Mouse (Mus musculus): Measurements from ENCODE around the gene Pck1. TPM values are rescaled to one million over a fixed set of nuclear protein-coding genes. Genes with fewer than 3 reads are reported as not detected.

Pck1 gene
- total and polyA plus RNA-seq, 2 experiments from 2014 or later, result 0.29 to 1.7 TPM

DNA sequence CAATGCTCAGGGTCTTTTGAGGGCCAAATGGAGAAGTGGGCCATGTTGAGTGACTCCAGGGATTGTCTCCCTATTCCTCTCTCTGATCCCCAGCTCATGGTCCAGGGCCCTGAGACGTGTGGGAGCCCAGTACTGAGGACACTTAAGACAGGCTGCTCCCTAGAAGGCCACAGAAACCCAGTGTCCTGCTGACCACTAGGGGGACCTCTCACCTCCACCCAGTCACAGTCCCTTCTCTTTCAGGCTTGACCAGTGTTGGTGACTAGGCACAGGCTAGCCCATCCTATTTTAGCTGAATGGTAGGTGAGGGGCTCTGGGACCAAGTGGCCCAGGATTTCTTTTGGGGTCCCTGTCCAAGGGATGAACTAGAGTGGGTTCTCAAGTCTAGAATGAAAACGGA lies 17.9 kb downstream of the Pck1 start:
- Histone ChIP-seq H3K27me3 (ENCODE audit: control insufficient read depth, insufficient read depth, low read length) (no peaks in the 10 kb centered on the region; the same call in 1 of the 2 replicates), H3K36me3 (replicated peaks; ENCODE audit: control insufficient read depth, insufficient read depth, low read length) (no peaks in the 10 kb centered on the region), H3K4me1 (ENCODE audit: control insufficient read depth, insufficient read depth) (peaks cover 24% of the 10 kb centered on the region), H3K4me3 (ENCODE audit: low read depth, low read length) (no peak overlapping the region), H3K9me3 (replicated peaks; ENCODE audit: control insufficient read depth, low read length) (0 out of 2 replicates have a peak, but pooled peaks cover under 1% of the 10 kb centered on the region), H3K9ac (replicated peaks; ENCODE audit: low read depth, low read length) (no peak overlapping the region), H3K27ac (ENCODE audit: low read depth) (no peak overlapping the region), H3K4me2 (ENCODE audit: low read depth, low read length) (no peak overlapping the region)
- ATAC-seq (ENCODE audit: insufficient read depth, low read depth) (no peak), DNase-seq (ENCODE audit: low spot score) (no peak)
- 70% methylated on average over 2 of the region's 2 CpGs for WGBS
- peak; percentile 41 for TF ChIP-seq CTCF (IDR thresholded peaks at IDR 0.05; ENCODE audit: low read depth)
- no peak for TF ChIP-seq EP300 (IDR thresholded peaks at IDR 0.05; ENCODE audit: low read depth)

DNA sequence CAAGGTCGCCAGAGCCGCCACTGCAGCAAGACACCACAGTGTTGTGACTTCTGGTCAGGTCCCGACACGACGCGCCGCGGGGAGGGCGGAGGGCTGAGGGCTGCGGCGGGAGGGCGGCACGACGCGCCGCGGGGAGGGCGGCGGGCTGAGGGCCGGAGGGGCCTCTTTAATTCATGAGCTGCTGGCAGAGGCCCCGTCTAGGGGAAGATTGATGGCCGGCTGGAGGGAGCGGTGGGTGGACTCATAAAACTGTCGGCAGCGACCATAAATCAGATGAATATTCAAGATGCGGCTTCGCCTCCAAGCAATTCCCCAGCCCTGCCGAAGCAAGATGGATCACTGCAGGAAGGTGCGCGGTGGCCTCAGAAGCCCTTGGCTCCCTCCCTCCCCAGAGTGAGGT lies 18.6 kb downstream of the Pck1 start:
- ATAC-seq (ENCODE audit: insufficient read depth, low read depth), result peak; percentile 18; the same call in 1 of the 2 replicates

DNA sequence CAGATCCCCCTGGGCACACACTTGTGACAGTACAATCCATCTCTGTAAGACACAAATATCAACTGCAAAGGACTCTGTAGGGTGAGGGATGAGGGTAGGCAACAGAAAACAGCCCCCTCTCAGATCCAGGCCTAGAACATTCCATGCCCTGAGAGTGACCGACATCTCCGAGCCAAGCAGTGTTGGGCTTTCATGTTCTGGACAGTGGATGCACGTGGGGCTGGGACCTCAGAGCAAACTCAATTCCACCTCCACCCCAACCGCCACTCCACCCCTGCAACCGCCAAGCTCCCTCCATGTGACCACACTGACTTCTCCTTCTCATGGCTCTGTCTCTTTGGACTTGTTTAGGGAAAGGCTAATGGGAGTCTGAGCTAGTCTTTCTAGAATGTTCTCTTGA lies 19.1 kb downstream of the Pck1 start:
- no peaks in the 10 kb centered on the region; the same call in 1 of the 2 replicates for H3K27me3 ChIP-seq (ENCODE audit: control insufficient read depth, insufficient read depth, low read length)
- TF ChIP-seq CTCF (IDR thresholded peaks at IDR 0.05; ENCODE audit: low read depth) (no peak), EP300 (IDR thresholded peaks at IDR 0.05; ENCODE audit: low read depth) (no peak)
- DNase-seq (ENCODE audit: low spot score), result no peak
- 86% methylated on average over 5 of the region's 5 CpGs for WGBS
- H3K4me2 ChIP-seq (ENCODE audit: low read depth, low read length), result peak overlapping the region; percentile 50; the same call in 1 of the 2 replicates
- H3K27ac ChIP-seq (ENCODE audit: low read depth), result peak overlapping the region; percentile 28; the same call in 1 of the 2 replicates
- no peak overlapping the region for H3K4me3 ChIP-seq (ENCODE audit: low read depth, low read length)
- ATAC-seq (ENCODE audit: insufficient read depth, low read depth), result no peak
- H3K9me3 ChIP-seq (replicated peaks; ENCODE audit: control insufficient read depth, low read length), result 0 out of 2 replicates have a peak, but pooled peaks cover 3% of the 10 kb centered on the region
- no peaks in the 10 kb centered on the region for H3K36me3 ChIP-seq (replicated peaks; ENCODE audit: control insufficient read depth, insufficient read depth, low read length)
- peak overlapping the region; percentile 32; the same call in 1 of the 2 replicates for H3K9ac ChIP-seq (replicated peaks; ENCODE audit: low read depth, low read length)
- peaks cover 24% of the 10 kb centered on the region for H3K4me1 ChIP-seq (ENCODE audit: control insufficient read depth, insufficient read depth)

More for the DNA sequence above, 18.6 kb downstream of the Pck1 start:
- 0 out of 2 replicates have a peak, but pooled peaks cover 3% of the 10 kb centered on the region for H3K9me3 ChIP-seq (replicated peaks; ENCODE audit: control insufficient read depth, low read length)
- 5% methylated on average over 27 of the region's 30 CpGs for WGBS
- no peak for DNase-seq (ENCODE audit: low spot score)
- peak overlapping the region; percentile 32; the same call in 1 of the 2 replicates for H3K9ac ChIP-seq (replicated peaks; ENCODE audit: low read depth, low read length)
- H3K4me2 ChIP-seq (ENCODE audit: low read depth, low read length), result peak overlapping the region; percentile 50
- H3K27me3 ChIP-seq (ENCODE audit: control insufficient read depth, insufficient read depth, low read length), result no peaks in the 10 kb centered on the region; the same call in 1 of the 2 replicates
- H3K27ac ChIP-seq (ENCODE audit: low read depth), result peak overlapping the region; percentile 28; the same call in 1 of the 2 replicates
- H3K36me3 ChIP-seq (replicated peaks; ENCODE audit: control insufficient read depth, insufficient read depth, low read length), result no peaks in the 10 kb centered on the region
- H3K4me1 ChIP-seq (ENCODE audit: control insufficient read depth, insufficient read depth), result peaks cover 24% of the 10 kb centered on the region
- H3K4me3 ChIP-seq (ENCODE audit: low read depth, low read length), result peak overlapping the region; percentile 20
- TF ChIP-seq CTCF (IDR thresholded peaks at IDR 0.05; ENCODE audit: low read depth) (no peak), EP300 (IDR thresholded peaks at IDR 0.05; ENCODE audit: low read depth) (no peak)

DNA sequence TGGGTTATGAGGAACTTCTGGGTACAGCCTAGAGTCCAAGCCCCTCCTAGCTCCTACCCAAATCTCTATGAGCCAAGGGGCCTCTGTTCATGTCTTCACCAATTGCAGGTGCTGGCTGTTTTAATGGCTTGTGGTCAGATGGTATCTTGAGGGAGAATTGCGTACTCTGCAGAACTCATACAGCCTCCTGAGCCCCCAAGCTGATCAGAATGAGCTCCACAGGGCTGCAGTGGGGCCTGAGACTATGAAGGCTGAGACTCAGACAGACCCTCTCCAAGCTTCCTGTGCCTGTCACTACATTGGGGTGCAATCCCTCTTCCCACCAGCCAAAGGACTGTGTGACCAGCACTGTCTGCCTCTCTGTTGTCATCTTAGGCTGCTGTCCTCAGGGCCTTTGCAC lies 19.5 kb downstream of the Pck1 start:
- no peak overlapping the region for H3K9ac ChIP-seq (replicated peaks; ENCODE audit: low read depth, low read length)
- no peaks in the 10 kb centered on the region; the same call in 1 of the 2 replicates for H3K27me3 ChIP-seq (ENCODE audit: control insufficient read depth, insufficient read depth, low read length)
- H3K27ac ChIP-seq (ENCODE audit: low read depth), result no peak overlapping the region
- H3K4me2 ChIP-seq (ENCODE audit: low read depth, low read length), result no peak overlapping the region
- no peaks in the 10 kb centered on the region for H3K36me3 ChIP-seq (replicated peaks; ENCODE audit: control insufficient read depth, insufficient read depth, low read length)
- DNase-seq (ENCODE audit: low spot score) (no peak), ATAC-seq (ENCODE audit: insufficient read depth, low read depth) (no peak)
- WGBS, result 88% methylated on average over 1 of the region's 1 CpGs
- no peak overlapping the region for H3K4me3 ChIP-seq (ENCODE audit: low read depth, low read length)
- H3K9me3 ChIP-seq (replicated peaks; ENCODE audit: control insufficient read depth, low read length), result 0 out of 2 replicates have a peak, but pooled peaks cover 3% of the 10 kb centered on the region
- peaks cover 24% of the 10 kb centered on the region for H3K4me1 ChIP-seq (ENCODE audit: control insufficient read depth, insufficient read depth)
- TF ChIP-seq EP300 (IDR thresholded peaks at IDR 0.05; ENCODE audit: low read depth), result no peak
- no peak for TF ChIP-seq CTCF (IDR thresholded peaks at IDR 0.05; ENCODE audit: low read depth)

DNA sequence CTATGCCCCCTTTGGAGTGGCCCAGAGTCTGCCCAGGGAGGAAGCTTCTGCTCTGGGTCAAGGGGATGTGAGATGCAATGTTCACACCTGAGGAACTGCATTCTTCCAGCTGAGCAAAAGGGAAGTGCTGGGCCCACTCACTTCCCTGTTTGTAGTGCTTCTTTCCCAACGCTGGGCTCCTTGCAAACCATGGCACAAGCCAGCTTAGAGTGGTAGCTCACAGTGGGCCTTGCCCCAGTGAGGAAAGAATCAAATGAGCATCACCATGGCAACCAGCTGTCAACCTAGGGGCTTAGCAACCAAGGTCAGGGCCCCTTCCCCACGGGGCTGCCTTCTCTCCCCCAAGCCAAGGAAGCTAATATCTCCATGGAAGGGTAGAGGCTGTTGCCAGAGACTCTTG lies 20.2 kb downstream of the Pck1 start:
- Histone ChIP-seq H3K4me2 (ENCODE audit: low read depth, low read length) (peak overlapping the region; percentile 47; the same call in 1 of the 2 replicates), H3K4me3 (ENCODE audit: low read depth, low read length) (no peak overlapping the region), H3K9ac (replicated peaks; ENCODE audit: low read depth, low read length) (no peak overlapping the region), H3K4me1 (ENCODE audit: control insufficient read depth, insufficient read depth) (peaks cover 24% of the 10 kb centered on the region), H3K27me3 (ENCODE audit: control insufficient read depth, insufficient read depth, low read length) (no peaks in the 10 kb centered on the region; the same call in 1 of the 2 replicates), H3K9me3 (replicated peaks; ENCODE audit: control insufficient read depth, low read length) (0 out of 2 replicates have a peak, but pooled peaks cover 3% of the 10 kb centered on the region), H3K36me3 (replicated peaks; ENCODE audit: control insufficient read depth, insufficient read depth, low read length) (no peaks in the 10 kb centered on the region), H3K27ac (ENCODE audit: low read depth) (peak overlapping the region; percentile 89)
- TF ChIP-seq CTCF (IDR thresholded peaks at IDR 0.05; ENCODE audit: low read depth), result no peak
- no peak for TF ChIP-seq EP300 (IDR thresholded peaks at IDR 0.05; ENCODE audit: low read depth)
- DNase-seq (ENCODE audit: low spot score) (no peak), ATAC-seq (ENCODE audit: insufficient read depth, low read depth) (no peak)
- WGBS, result 45% methylated on average over 2 of the region's 2 CpGs

Data from heart, postnatal 0 days (tissue).